36 mouse cellular contexts compared by ENCODE assay signal in the genomic region with DNA sequence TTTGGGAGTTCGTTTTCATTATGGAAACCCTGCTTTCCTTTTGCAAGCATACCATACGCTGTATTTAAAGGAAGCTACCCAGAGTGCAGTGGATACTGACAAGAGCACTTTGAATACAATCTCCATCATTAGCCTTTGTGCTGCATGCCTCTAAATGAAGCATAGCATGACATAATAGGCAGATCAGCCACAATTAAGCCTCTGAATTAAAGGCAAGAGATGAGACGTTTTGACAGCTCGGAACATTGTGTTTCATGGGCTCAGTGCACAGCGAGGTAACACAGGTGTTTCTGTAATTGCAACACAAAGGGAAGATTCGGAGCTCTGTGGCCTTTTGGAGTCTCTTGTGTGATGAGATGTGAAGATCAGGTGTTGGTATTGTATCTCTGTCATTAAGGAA. TPM values are rescaled to one million over a fixed set of nuclear protein-coding genes. Genes with fewer than 3 reads are reported as not detected.
"Had no signal": no experiment of that assay in that cellular context is flagged by ENCODE, and none has a peak within 500 bp of the region (broad histone marks: within the 10 kb centered on the region; RNA-seq: fewer than 3 reads in every experiment).

No protein-coding gene starts in this region.

- DNase-seq: left cerebral cortex, postnatal 4 days; liver; liver, embryonic 13.5 days; liver, postnatal 0 days; lung, adult 18-20 months; lung, adult 2 months; lung, embryonic 14.5 days; lung, postnatal 10 days; lung, postnatal 14 days; lung, postnatal 36 days; lung, postnatal 4 days; midbrain, embryonic 14.5 days had no signal

RNA-seq across cellular contexts. Expression of gene A730009L09Rik, which starts 41.5 kb away (rescaled TPM):
- total RNA-seq: left cerebral cortex, postnatal 4 days; liver, adult 2 months; megakaryocyte progenitor cell, adult 5-6 weeks; megakaryocyte, adult 5-6 weeks; megakaryocyte-erythroid progenitor cell, adult 5-6 weeks; monocyte, adult 5-6 weeks had no signal
- polyA plus RNA-seq: limb, embryonic 10.5 days; limb, embryonic 11.5 days; limb, embryonic 12.5 days; limb, embryonic 13.5 days; limb, embryonic 14.5 days; limb, embryonic 15.5 days; liver, adult 2 months; liver, embryonic 11.5 days; liver, embryonic 12.5 days; liver, embryonic 13.5 days; liver, embryonic 14.5 days; liver, embryonic 15.5 days; liver, embryonic 16.5 days; liver, postnatal 0 days; lung, adult 2 months; lung, embryonic 14.5 days; lung, embryonic 15.5 days; lung, embryonic 16.5 days; lung, postnatal 0 days; macrophage; midbrain, embryonic 10.5 days; midbrain, embryonic 11.5 days; midbrain, embryonic 12.5 days; midbrain, embryonic 14.5 days; myocyte had no signal
